11 mouse cellular contexts compared by ENCODE assay signal in the genomic region with DNA sequence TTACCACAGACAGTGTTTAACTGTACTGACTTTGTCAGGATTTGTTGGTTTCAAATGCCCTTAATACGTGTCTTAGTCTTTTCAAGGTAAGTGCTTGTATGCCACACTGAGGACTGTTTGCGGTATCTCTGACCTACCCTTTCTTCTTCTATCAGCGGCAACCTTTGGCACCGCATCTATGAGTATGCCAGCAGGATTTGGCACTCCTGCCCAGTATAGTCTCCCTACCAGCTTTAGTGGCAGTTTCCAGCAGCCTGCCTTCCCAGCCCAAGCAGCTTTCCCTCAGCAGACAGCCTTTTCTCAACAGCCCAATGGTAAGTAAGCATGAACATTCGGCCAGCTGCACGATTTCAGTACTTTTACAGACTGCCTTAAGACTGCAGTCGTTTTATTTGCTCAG.
DNase-seq lines count a peak whose midpoint lies in the region.
"Had no signal": no experiment of that assay in that cellular context is flagged by ENCODE, and none has a peak within 500 bp of the region (broad histone marks: within the 10 kb centered on the region; RNA-seq: fewer than 3 reads in every experiment).

No protein-coding gene starts in this region.

- DNase-seq in cerebellum, adult 18-20 months = peak; percentile 16 to 28
- DNase-seq in cerebellum, adult 11-12 months = no peak
- DNase-seq in brain, adult 2 months (ENCODE audit: low read depth, low spot score) = peak; percentile 28
- DNase-seq in cerebellum, postnatal 10 days = peak; percentile 58 to 69
- peak; percentile 27 for DNase-seq in naive thymus-derived CD4-positive, alpha-beta T cell, adult 2 months (ENCODE audit: low read depth)
- DNase-seq in layer of hippocampus, adult 9-10 months (ENCODE audit: low spot score) = no peak
- DNase-seq: adrenal gland, postnatal 36 days; gastrocnemius, postnatal 10 days; heart, adult 18-20 months; heart, postnatal 4 days; kidney, adult 11 months had no signal

Comparison
In these comparisons a context has a peak if more than half of its experiments do, and no peak if none do; other contexts are left out.
1. DNase-seq: peak in cerebellum, adult 18-20 months (2 of 2), brain, adult 2 months (single experiment), cerebellum, postnatal 10 days (2 of 2) and naive thymus-derived CD4-positive, alpha-beta T cell, adult 2 months (single experiment); none in cerebellum, adult 11-12 months (single experiment) and layer of hippocampus, adult 9-10 months (single experiment).